Mouse (Mus musculus): ENCODE results near the gene Scap.
"Not testable (repeated sequence)": the region's sequence is repeated elsewhere in the genome, so short reads cannot be mapped to it uniquely, and the experiment has no call there.

The Scap gene

DNA sequence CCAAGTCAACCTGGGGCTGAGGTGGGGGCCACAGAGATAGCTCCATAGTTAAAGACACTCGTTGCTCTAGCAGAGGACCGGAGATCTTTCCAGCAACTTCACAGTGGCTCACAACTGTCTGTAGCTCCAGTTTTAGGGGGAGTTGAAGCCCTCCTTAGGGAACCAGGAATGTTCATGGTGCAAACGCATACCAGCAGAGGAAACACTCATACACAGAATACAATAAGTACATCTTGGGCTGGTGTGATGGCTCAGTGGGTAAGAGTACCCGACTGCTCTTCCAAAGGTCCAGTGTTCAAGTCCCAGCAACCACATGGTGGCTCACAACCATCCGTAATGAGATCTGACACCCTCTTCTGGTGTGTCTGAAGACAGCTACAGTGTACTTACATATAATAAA is 2.2 kb upstream of the Scap start:
- not testable (repeated sequence) for DNase-seq (ENCODE audit: low read depth)

- peak; percentile 11 for DNase-seq (ENCODE audit: low read depth)
Observed at GRCm38 (mm10) chr9:110333896-110334259, 790 bp downstream of the Scap start.

DNA sequence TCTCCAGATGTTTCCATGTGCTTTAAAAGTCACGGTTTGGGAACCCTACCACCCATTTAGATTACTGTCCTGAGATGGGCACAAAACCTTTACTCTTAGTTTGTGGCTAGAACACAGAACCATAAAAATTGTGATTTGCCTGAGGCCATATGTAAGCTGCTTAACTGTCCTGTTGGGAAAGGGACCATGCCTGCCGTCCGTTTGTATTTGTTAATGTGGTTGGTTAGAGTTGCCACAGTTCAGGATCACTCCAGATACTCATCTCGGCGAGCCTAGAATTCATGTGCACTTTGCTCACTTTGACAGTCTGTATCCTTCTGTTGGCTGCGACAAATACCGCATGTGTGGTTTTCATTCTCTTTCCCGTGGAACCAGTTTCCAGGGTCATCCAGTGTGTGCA is 1.8 kb downstream of the Scap start:
- DNase-seq (ENCODE audit: low read depth) = no peak

DNA sequence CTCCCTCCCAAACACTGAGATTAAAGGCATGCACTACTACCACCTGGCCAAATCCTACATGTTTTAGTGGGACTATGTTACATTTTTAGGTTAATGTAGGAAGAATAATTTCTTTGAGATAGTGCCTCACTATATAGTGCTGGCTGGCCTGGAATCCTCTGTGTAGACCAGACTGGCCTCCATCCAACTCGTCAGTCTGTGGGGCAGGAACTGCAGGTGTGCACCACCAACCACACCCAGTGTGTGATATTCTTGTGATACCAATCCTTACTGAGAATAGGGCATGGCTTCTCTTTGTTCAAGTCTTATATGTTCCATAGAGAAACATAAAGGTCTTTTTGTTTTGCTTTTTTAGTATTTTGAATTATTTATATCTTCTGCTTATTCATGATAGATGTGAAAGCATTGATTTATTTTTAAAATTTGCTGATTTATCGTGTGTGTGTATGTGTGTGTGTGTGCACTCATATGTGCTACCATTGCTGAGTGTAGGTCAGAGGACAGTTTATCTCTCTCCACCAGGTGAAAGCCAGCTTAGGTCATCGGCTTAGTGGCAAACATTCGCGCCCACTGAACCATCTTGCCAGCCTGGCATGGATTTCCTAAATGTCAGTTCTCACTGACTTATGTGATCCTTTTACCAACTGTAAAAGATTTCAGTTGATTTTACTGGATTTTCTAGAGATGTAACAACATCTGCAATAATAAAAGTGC is 7.1 kb downstream of the Scap start:
- no peak for DNase-seq (ENCODE audit: low read depth)

DNA sequence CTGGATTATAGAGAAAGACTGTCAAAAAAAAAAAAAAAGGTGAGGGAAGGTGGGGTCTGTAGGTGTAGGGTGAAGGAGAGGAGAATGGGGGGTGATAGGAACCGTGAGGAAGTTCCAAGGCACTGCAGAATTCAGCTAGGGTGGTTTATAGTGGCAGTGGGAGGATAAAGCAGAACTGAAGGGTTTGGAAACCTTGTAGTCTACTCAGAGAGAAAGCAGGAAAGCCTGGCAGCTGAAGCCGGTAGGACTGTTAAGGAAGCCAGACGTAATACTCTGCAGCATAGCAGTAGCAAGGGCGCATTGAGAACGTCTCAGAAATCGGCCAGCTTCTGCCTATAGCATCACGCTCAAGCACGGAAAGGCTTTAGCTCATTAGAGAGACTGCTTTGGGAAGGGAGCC is 8.9 kb downstream of the Scap start:
- no peak for DNase-seq (ENCODE audit: low read depth)

GRCm38 (mm10) chr9:110343805-110344204 is 10.7 kb downstream of the Scap start:
- no peak for DNase-seq (ENCODE audit: low read depth)

GRCm38 (mm10) chr9:110345057-110345739 is 12.1 kb downstream of the Scap start:
- DNase-seq (ENCODE audit: low read depth) = no peak

- no peak for DNase-seq (ENCODE audit: low read depth)
Observed at GRCm38 (mm10) chr9:110348899-110349298, 15.8 kb downstream of the Scap start.

DNA sequence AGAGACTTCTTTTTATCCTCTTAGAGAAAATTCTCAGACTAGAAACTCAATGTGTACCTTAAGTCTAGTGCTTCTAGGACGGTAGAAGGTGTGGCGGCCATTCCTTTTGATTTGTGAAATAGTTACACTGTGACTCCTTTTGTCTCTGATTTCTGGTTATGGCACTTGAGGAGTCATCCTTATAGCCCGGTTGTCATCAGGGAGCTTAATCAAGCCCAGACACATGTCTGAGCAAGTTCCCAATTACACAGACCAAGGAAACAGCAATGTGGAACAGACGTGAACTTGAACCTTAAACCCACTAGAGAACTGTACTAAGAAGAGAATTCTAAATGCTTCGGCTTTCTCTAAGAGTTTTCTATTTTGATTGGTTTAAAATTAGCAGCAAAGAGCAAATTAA is 17.1 kb downstream of the Scap start:
- DNase-seq (ENCODE audit: low read depth) = no peak

DNA sequence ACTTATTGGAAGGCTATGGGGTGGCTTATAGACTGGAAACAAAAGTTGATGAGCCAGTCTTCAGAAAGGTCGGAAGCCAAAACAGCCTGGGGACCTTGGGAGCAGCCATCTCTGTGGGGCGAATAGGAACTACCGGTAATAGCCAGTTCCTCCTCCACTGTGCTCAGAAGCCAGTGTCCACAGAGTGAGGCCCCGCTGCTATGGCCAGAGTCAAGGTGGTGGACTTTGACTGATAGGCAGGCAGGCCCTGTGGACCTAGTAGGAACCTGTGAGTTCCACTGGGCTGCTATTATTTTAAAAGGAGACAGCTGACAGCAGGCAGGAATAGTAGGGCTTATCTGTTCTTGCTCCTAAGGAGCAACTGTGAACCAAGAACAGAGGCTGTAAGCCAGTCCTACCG is 17.5 kb downstream of the Scap start:
- DNase-seq (ENCODE audit: low read depth) = no peak

- no peak for DNase-seq (ENCODE audit: low read depth)
Observed at GRCm38 (mm10) chr9:110351350-110351749, 18.3 kb downstream of the Scap start.

DNA sequence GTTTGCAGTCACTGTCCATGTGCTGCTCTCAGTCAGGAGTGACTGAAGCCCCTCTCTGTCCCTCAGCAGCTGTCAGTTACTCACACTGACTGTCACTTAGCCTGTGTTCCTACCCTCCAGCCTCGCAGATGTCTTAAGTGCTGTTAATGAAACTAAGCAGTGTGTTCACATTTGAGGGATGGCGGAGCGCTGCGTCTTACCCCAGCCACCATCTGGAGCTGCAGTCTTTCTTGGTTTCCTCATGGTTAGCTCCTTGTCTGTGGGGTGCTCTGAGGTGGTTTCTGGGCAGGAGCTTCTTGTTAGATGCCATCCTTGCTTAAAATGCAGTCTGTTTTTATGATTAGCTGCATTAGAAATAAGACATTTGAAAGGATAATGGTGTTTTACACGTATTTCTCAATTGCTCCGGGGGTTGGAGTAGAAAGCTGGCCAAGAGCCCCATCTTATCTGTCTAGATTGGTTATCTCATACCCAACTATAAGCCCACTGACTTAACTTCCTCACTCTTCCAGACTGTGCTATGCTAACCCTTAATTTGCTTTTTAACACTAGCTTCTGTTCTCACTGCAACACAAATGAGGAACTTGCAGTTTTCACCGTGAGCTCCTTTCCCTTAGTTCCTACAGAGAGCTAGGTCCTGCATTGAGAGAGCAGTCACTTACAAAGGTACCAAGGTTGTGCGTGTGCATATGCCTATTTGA is 19.0 kb downstream of the Scap start:
- no peak for DNase-seq (ENCODE audit: low read depth)

- DNase-seq (ENCODE audit: low read depth) = no peak
Observed at GRCm38 (mm10) chr9:110358341-110358740, 25.3 kb downstream of the Scap start.

DNA sequence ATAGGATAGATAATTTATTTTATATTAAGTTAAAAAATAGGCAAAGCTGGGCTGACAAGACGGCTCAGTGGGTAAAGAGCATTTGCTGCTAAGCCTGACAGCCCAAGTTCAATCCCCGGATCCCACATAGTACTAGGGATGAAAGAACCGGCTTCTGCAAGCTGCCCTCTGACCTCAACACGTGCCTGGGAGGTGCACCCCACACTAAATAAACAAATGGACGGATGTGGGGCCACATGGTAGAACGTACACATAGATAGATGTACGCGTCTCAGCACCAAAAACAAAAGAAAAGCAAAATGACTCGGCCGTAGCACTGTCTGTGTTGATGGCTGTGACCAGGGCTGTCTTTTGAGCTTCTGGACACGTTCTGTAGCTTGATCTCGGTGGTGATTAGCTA is 28.2 kb downstream of the Scap start:
- DNase-seq (ENCODE audit: low read depth) = no peak

- no peak for DNase-seq (ENCODE audit: low read depth)
Observed at GRCm38 (mm10) chr9:110362337-110362736, 29.2 kb downstream of the Scap start.

DNA sequence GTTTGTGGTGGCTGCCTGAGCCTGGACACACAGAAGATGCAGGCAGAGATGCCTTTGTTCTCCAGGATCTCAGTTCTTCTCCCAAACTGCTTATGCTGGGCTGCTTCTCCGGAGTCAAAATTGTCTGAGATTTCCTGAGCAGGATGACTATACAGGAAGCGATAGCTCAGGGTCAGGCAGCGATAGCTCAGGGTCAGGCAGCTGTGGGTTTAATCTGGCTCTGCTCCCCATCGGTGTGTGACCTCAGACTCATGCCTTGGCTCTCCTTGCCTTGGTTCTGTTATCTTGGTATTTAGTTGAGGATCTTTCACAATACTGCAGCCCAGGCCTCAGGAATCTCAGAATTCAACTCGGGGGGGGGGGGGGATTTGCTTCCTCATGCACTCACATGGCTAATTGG is 33.7 kb downstream of the Scap start:
- no peak for DNase-seq (ENCODE audit: low read depth)

- DNase-seq (ENCODE audit: low read depth) = no peak
Observed at GRCm38 (mm10) chr9:110369860-110370259, 36.8 kb downstream of the Scap start.

DNA sequence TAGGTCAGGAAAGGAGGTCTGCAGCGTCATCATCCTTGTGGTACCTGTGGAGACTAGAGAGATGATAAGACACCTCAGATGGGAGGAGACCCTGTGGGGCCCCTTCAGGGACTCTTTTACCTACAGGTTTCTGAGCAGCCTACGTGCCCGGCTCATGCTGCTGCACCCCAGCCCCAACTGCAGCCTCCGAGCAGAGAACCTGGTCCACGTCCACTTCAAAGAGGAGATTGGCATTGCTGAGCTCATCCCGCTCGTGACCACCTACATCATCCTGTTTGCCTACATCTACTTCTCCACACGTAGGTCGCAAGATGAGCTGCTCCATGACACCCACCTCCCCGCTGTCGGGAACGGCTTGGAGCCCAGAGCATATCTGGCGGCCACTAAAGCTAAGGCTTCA is 40.8 kb downstream of the Scap start:
- DNase-seq (ENCODE audit: low read depth) = no peak

DNA sequence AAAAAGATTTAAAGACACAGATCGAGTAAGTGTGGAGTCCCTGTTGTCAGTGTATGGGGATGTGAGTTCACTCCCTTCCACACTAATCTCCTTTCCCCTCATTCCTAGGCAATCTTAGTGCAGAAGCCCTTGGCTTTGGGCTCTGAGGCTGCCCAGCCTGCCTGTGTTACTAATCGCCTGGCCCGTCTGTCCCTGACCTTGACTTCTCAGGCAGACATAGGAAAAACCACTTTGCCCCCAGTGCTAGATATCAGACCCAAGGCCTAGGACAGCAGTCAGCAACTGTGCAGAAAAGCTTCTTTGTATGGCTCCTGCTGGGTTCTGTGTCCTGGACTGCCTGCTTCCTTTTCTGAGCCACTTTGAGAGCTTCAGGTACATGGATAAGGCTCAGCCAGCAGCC is 42.6 kb downstream of the Scap start:
- no peak for DNase-seq (ENCODE audit: low read depth)

GRCm38 (mm10) chr9:110377655-110378054 is 44.6 kb downstream of the Scap start:
- not testable (repeated sequence) for DNase-seq (ENCODE audit: low read depth)

DNA sequence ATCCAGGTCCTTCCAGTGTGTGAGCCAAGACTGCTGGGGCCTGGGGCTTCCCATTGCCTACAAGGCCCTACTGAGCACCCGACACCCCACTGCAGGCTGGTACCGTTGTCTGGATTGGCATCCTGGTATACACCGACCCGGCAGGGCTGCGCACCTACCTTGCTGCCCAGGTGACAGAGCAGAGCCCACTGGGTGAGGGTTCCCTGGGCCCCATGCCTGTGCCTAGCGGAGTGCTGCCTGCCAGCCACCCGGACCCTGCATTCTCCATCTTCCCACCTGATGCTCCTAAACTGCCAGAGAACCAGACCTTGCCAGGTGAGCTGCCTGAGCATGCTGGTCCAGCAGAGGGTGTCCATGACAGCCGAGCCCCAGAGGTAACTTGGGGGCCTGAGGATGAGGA is 46.3 kb downstream of the Scap start:
- DNase-seq (ENCODE audit: low read depth) = no peak

DNA sequence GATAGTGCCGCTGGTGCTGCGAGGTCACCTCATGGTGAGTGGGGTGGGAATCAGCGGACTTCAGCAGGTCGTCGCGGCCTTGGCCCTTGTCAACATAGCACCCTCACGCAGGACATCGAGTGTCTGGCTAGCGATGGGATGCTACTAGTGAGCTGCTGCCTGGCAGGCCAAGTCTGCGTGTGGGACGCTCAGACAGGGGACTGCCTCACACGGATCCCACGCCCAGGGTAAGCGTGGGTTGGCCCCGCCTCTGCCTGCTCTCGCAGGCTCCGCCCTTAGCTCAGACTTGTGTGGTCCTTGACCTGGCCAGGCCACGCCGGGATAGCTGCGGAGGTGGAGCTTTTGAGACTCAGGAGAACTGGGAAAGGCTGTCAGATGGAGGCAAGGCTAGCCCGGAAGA is 47.6 kb downstream of the Scap start:
- DNase-seq (ENCODE audit: low read depth) = no peak

DNA sequence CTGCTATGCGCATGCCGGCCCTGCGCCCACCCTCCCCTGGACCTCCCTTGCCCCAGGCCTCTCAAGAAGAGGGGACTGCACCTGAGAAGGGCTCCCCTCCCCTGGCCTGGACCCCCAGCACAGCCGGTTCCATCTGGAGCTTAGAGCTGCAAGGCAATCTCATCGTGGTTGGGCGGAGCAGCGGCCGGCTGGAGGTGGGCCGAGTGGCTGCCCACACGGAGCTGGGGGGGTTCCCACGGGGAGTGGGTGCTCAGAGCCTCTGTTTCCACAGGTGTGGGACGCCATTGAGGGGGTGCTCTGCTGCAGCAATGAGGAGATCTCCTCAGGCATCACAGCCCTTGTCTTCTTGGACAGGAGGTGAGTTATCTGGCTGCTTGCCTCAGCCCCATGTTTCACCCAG is 48.2 kb downstream of the Scap start:
- DNase-seq (ENCODE audit: low read depth) = no peak

Data from c-Kit-positive CD71-positive TER-119-negative erythroid progenitor cells, embryonic 14.5 days (primary cell).